Mouse (Mus musculus): ENCODE data around the gene Slc22a8. TPM values are rescaled to one million over a fixed set of nuclear protein-coding genes. Genes with fewer than 3 reads are reported as not detected.

Gene Slc22a8
- polyA plus RNA-seq, 1 experiment from 2014 or later, result 9.2 TPM

DNA sequence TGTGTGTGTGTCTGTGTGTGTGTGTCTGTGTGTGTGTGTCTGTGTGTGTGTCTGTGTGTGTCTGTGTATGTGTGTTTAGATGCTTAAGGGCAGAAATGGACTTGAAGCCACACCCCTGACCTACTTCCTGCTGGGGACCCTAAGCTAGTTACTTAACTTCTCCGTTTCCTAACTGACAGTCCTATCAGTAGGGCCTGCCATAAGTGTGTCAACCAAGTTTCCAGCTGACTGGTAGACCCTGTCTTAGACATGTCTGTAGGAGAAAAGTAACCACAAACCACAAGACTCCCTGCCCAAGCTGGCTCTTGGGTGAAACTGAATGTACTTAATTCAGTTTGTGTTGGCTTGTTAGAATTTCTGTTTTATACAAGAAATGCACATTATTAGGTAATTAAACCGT is 1.1 kb downstream of the Slc22a8 start:
- DNase-seq (ENCODE audit: low spot score) (no peak), ATAC-seq (ENCODE audit: low FRiP score) (no peak)
- H3K4me2 ChIP-seq (replicated peaks), result no peak overlapping the region
- H3K9me3 ChIP-seq (ENCODE audit: control insufficient read depth, low read length), result no peaks in the 10 kb centered on the region
- H3K4me3 ChIP-seq (replicated peaks; ENCODE audit: low read length), result no peak overlapping the region
- no peaks in the 10 kb centered on the region for H3K36me3 ChIP-seq (replicated peaks; ENCODE audit: control insufficient read depth, insufficient read depth)
- H3K27ac ChIP-seq, result no peak overlapping the region
- H3K9ac ChIP-seq, result no peak overlapping the region
- 54% methylated on average over 2 of the region's 2 CpGs for WGBS
- H3K4me1 ChIP-seq (replicated peaks; ENCODE audit: control insufficient read depth, insufficient read depth, low read length), result no peaks in the 10 kb centered on the region
- no peaks in the 10 kb centered on the region for H3K27me3 ChIP-seq (ENCODE audit: control insufficient read depth, insufficient read depth, low read length)

DNA sequence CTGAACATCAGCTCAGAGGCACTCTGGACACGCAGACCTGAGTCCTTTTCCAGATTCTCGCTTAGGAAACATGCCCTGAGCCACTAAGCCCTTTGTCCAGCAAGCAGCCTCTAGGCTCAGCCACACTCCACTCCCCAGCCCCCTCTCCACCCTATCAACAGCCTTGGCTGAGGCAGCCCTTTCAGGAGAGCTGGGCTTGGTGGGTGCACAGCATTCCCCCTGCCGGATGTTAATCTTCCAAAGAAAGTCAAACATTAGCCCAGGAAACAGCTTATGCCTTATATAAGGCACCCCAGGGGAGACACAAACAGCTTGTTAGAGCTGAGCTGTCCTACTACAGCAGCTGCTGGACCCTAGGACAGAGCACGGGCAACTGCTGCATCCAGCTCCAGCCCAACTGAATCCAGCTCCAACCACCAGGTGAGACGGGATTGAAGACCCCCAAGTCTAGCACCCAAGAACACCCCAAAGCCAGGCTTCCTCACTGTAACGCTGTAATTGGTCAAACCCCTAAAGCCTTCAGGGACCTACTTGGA is 1.9 kb downstream of the Slc22a8 start:
- ATAC-seq (ENCODE audit: low FRiP score), result no peak
- Histone ChIP-seq H3K9me3 (ENCODE audit: control insufficient read depth, low read length) (no peaks in the 10 kb centered on the region), H3K27ac (no peak overlapping the region), H3K27me3 (ENCODE audit: control insufficient read depth, insufficient read depth, low read length) (no peaks in the 10 kb centered on the region), H3K9ac (no peak overlapping the region), H3K4me1 (replicated peaks; ENCODE audit: control insufficient read depth, insufficient read depth, low read length) (no peaks in the 10 kb centered on the region), H3K4me3 (replicated peaks; ENCODE audit: low read length) (no peak overlapping the region), H3K36me3 (replicated peaks; ENCODE audit: control insufficient read depth, insufficient read depth) (no peaks in the 10 kb centered on the region), H3K4me2 (replicated peaks) (no peak overlapping the region)
- 75% methylated on average over 6 of the region's 6 CpGs for WGBS
- DNase-seq (ENCODE audit: low spot score), result no peak

DNA sequence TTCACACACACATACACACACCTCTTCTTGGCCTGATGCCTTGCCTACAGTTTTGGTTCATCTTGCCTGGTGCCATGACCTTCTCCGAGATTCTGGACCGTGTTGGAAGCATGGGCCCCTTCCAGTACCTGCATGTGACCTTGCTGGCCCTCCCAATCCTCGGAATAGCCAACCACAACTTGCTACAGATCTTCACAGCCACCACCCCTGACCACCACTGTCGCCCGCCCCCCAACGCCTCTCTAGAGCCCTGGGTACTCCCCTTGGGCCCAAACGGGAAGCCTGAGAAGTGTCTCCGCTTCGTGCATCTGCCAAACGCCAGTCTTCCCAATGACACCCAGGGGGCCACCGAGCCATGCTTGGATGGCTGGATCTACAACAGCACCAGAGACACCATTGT is 2.8 kb downstream of the Slc22a8 start:
- Histone ChIP-seq H3K9ac (no peak overlapping the region), H3K27me3 (ENCODE audit: control insufficient read depth, insufficient read depth, low read length) (no peaks in the 10 kb centered on the region), H3K4me2 (replicated peaks) (no peak overlapping the region), H3K4me1 (replicated peaks; ENCODE audit: control insufficient read depth, insufficient read depth, low read length) (no peaks in the 10 kb centered on the region), H3K4me3 (replicated peaks; ENCODE audit: low read length) (no peak overlapping the region), H3K36me3 (replicated peaks; ENCODE audit: control insufficient read depth, insufficient read depth) (no peaks in the 10 kb centered on the region), H3K9me3 (ENCODE audit: control insufficient read depth, low read length) (no peaks in the 10 kb centered on the region), H3K27ac (no peak overlapping the region)
- no peak for ATAC-seq (ENCODE audit: low FRiP score)
- no peak for DNase-seq (ENCODE audit: low spot score)
- 81% methylated on average over 11 of the region's 11 CpGs for WGBS

DNA sequence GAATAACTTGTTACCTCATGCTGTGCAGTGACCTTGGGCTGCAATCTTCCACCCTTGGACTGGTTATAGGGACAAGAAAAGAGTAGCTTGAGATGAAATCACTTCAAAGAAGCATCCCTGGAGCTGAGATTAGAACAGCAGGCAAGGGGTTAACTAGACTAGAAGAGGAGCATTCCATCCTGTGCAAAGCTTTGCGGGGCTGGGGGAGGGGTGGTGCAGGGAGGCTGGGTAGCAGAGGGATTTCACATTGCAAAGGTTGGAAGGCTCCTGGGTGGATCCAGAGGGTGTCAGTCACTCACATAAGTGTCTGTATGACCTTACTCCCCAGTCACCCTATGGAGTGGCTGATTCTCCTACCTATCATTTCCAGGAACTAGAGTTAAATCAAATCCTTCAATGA is 3.5 kb downstream of the Slc22a8 start:
- Histone ChIP-seq H3K27ac (no peak overlapping the region), H3K4me3 (replicated peaks; ENCODE audit: low read length) (no peak overlapping the region), H3K9ac (no peak overlapping the region), H3K36me3 (replicated peaks; ENCODE audit: control insufficient read depth, insufficient read depth) (no peaks in the 10 kb centered on the region), H3K4me1 (replicated peaks; ENCODE audit: control insufficient read depth, insufficient read depth, low read length) (no peaks in the 10 kb centered on the region), H3K9me3 (ENCODE audit: control insufficient read depth, low read length) (no peaks in the 10 kb centered on the region), H3K27me3 (ENCODE audit: control insufficient read depth, insufficient read depth, low read length) (no peaks in the 10 kb centered on the region), H3K4me2 (replicated peaks) (no peak overlapping the region)
- DNase-seq (ENCODE audit: low spot score), result no peak
- no peak for ATAC-seq (ENCODE audit: low FRiP score)
- WGBS, result 0% methylated on average over 1 of the region's 1 CpGs

DNA sequence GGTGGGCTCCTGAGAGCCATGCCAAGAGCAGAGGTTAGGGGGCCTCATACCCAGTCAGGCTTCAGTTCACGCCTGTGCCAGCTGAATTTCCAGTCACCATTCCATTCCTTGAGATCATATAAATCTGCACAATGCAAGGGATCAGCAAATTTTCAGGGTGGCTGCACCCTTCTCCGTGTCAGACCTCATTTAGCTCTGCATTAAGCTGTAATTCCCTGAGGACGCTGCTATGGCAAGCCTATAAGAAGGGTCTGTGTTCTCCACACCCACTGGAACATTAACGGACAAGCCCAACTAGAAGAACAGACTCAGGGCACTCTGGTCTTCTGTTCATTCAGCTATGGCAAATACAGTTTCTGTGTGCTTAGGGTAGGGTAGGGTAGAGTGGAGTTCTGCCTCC is 6.2 kb downstream of the Slc22a8 start:
- H3K9ac ChIP-seq, result no peak overlapping the region
- H3K9me3 ChIP-seq (ENCODE audit: control insufficient read depth, low read length), result no peaks in the 10 kb centered on the region
- DNase-seq (ENCODE audit: low spot score) (no peak), ATAC-seq (ENCODE audit: low FRiP score) (no peak)
- WGBS, result 64% methylated on average over 4 of the region's 4 CpGs
- H3K27ac ChIP-seq, result no peak overlapping the region
- no peaks in the 10 kb centered on the region for H3K27me3 ChIP-seq (ENCODE audit: control insufficient read depth, insufficient read depth, low read length)
- no peaks in the 10 kb centered on the region for H3K4me1 ChIP-seq (replicated peaks; ENCODE audit: control insufficient read depth, insufficient read depth, low read length)
- no peak overlapping the region for H3K4me3 ChIP-seq (replicated peaks; ENCODE audit: low read length)
- H3K4me2 ChIP-seq (replicated peaks), result no peak overlapping the region
- no peaks in the 10 kb centered on the region for H3K36me3 ChIP-seq (replicated peaks; ENCODE audit: control insufficient read depth, insufficient read depth)

DNA sequence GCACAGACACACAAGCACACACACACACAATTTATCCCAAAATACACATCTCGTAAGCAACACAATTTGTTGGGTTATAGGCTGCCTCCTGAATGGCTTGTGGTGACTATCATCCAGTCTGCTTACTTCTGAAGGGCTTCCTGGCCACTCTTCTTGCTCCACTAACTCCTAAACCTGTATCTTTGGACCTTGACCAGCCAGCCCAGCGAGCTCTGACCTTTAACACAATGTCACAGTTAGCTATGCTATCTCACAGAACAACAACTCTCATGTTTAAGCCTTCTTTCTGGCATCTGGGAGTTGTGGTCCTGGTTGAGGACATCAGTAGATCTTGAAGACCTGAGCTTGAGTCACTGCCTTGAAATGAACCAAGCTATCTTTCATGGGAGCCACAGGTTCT is 8.2 kb downstream of the Slc22a8 start:
- H3K4me1 ChIP-seq (replicated peaks; ENCODE audit: control insufficient read depth, insufficient read depth, low read length), result no peaks in the 10 kb centered on the region
- no peaks in the 10 kb centered on the region for H3K9me3 ChIP-seq (ENCODE audit: control insufficient read depth, low read length)
- no peak for ATAC-seq (ENCODE audit: low FRiP score)
- DNase-seq (ENCODE audit: low spot score), result no peak
- H3K4me2 ChIP-seq (replicated peaks), result no peak overlapping the region
- 76% methylated on average over 2 of the region's 2 CpGs for WGBS
- no peak overlapping the region for H3K27ac ChIP-seq
- H3K27me3 ChIP-seq (ENCODE audit: control insufficient read depth, insufficient read depth, low read length), result no peaks in the 10 kb centered on the region
- H3K9ac ChIP-seq, result no peak overlapping the region
- no peaks in the 10 kb centered on the region for H3K36me3 ChIP-seq (replicated peaks; ENCODE audit: control insufficient read depth, insufficient read depth)
- H3K4me3 ChIP-seq (replicated peaks; ENCODE audit: low read length), result no peak overlapping the region

DNA sequence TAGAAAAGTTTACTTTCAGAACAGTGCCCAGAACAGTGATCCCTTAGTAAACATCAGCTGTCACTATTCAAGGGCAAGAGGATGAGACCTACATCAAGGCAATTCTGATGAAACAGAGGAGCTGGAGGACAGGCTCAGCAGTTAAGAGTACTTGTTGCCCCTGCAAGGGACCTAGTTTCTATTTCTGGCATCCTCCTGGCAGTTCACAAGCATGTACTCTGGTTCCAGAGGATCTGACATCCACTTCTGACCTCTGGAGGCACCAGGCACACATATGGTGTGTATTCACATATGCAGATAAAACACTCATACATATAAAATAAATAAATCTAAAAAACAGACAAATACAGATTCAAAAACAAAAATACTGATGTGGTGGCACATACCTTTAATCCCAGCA is 10.9 kb downstream of the Slc22a8 start:
- H3K9ac ChIP-seq, result no peak overlapping the region
- H3K27ac ChIP-seq, result no peak overlapping the region
- no peak for ATAC-seq (ENCODE audit: low FRiP score)
- no peaks in the 10 kb centered on the region for H3K36me3 ChIP-seq (replicated peaks; ENCODE audit: control insufficient read depth, insufficient read depth)
- no peaks in the 10 kb centered on the region for H3K4me1 ChIP-seq (replicated peaks; ENCODE audit: control insufficient read depth, insufficient read depth, low read length)
- DNase-seq (ENCODE audit: low spot score), result no peak
- H3K4me3 ChIP-seq (replicated peaks; ENCODE audit: low read length), result no peak overlapping the region
- H3K4me2 ChIP-seq (replicated peaks), result no peak overlapping the region
- no peaks in the 10 kb centered on the region for H3K27me3 ChIP-seq (ENCODE audit: control insufficient read depth, insufficient read depth, low read length)
- H3K9me3 ChIP-seq (ENCODE audit: control insufficient read depth, low read length), result no peaks in the 10 kb centered on the region

DNA sequence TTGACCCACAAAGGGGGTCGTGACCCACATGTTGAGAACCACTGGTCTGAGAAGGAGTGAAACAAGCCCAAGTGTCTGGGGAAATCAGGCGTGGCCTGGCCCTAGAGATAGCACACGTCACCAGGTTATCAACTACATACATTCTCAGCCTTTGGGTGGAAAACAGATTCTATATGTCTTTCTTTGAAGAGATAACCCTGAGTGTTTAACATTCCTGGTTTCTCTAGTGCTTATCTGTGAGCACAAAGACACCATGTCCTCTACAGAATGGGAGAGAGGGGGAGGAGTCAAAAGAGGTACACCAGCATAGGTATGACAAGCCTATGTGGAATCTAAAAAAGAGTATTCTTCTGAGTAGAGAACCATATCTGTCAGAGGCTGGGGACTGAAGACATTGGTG is 11.9 kb downstream of the Slc22a8 start:
- Histone ChIP-seq H3K36me3 (replicated peaks; ENCODE audit: control insufficient read depth, insufficient read depth) (no peaks in the 10 kb centered on the region), H3K4me2 (replicated peaks) (no peak overlapping the region), H3K9me3 (ENCODE audit: control insufficient read depth, low read length) (no peaks in the 10 kb centered on the region), H3K4me1 (replicated peaks; ENCODE audit: control insufficient read depth, insufficient read depth, low read length) (no peaks in the 10 kb centered on the region), H3K9ac (no peak overlapping the region), H3K27ac (no peak overlapping the region), H3K27me3 (ENCODE audit: control insufficient read depth, insufficient read depth, low read length) (no peaks in the 10 kb centered on the region), H3K4me3 (replicated peaks; ENCODE audit: low read length) (no peak overlapping the region)
- 77% methylated on average over 3 of the region's 3 CpGs for WGBS
- no peak for ATAC-seq (ENCODE audit: low FRiP score)
- no peak for DNase-seq (ENCODE audit: low spot score)

DNA sequence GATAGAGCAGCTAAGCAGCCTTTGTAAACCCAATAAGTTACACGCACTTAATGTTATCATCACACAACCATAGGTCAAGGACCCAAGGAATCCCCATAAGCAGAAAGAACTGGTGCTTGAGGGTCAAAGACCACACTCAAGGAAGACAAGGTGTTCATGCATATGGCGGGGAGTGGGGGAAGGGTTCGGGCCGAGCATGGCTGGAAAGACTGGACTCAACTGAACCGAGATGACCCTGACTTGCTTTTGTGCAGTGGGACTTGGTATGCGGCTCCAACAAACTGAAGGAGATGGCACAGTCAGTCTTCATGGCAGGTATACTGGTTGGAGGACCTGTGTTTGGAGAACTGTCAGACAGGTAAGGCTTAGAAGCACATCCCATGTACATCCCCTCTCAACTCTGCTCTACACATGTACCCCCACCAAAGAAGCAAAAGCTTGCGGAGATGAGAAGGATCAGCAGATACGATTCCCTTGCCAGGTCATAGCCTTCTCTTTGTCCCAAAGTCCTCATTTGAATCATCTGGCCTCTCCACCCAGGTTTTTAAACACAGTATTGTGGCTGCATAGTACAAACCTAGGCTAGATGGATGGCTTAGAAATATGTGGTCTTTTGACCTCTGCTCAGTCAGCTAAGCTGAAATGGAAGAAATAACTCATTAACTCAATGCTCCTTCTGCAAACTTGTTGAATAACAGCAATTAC is 13.6 kb downstream of the Slc22a8 start:
- Histone ChIP-seq H3K9ac (no peak overlapping the region), H3K4me2 (replicated peaks) (no peak overlapping the region), H3K36me3 (replicated peaks; ENCODE audit: control insufficient read depth, insufficient read depth) (no peaks in the 10 kb centered on the region), H3K27ac (no peak overlapping the region), H3K4me1 (replicated peaks; ENCODE audit: control insufficient read depth, insufficient read depth, low read length) (no peaks in the 10 kb centered on the region), H3K27me3 (ENCODE audit: control insufficient read depth, insufficient read depth, low read length) (no peaks in the 10 kb centered on the region), H3K9me3 (ENCODE audit: control insufficient read depth, low read length) (no peaks in the 10 kb centered on the region), H3K4me3 (replicated peaks; ENCODE audit: low read length) (no peak overlapping the region)
- ATAC-seq (ENCODE audit: low FRiP score) (no peak), DNase-seq (ENCODE audit: low spot score) (no peak)
- 90% methylated on average over 8 of the region's 8 CpGs for WGBS

DNA sequence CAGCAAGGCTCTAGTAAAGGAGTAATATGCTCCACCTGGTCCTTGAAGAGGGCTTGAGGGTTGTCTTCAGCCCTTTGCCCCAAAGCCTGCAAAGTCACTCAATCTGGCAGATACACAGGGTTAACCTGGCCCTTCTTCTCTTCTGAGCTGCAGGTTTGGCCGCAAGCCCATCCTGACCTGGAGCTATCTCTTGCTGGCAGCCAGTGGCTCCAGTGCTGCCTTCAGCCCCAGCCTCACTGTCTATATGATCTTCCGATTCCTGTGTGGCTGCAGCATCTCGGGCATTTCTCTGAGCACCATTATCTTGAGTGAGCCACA is 14.1 kb downstream of the Slc22a8 start:
- no peak overlapping the region for H3K27ac ChIP-seq
- H3K9ac ChIP-seq, result no peak overlapping the region
- WGBS, result 92% methylated on average over 3 of the region's 3 CpGs
- no peaks in the 10 kb centered on the region for H3K36me3 ChIP-seq (replicated peaks; ENCODE audit: control insufficient read depth, insufficient read depth)
- DNase-seq (ENCODE audit: low spot score) (no peak), ATAC-seq (ENCODE audit: low FRiP score) (no peak)
- no peaks in the 10 kb centered on the region for H3K9me3 ChIP-seq (ENCODE audit: control insufficient read depth, low read length)
- no peak overlapping the region for H3K4me2 ChIP-seq (replicated peaks)
- H3K4me1 ChIP-seq (replicated peaks; ENCODE audit: control insufficient read depth, insufficient read depth, low read length), result no peaks in the 10 kb centered on the region
- H3K4me3 ChIP-seq (replicated peaks; ENCODE audit: low read length), result no peak overlapping the region
- H3K27me3 ChIP-seq (ENCODE audit: control insufficient read depth, insufficient read depth, low read length), result no peaks in the 10 kb centered on the region

Measured in hindbrain, embryonic 14.5 days (tissue).